19 mouse cellular contexts compared by ENCODE assay signal in the genomic region with DNA sequence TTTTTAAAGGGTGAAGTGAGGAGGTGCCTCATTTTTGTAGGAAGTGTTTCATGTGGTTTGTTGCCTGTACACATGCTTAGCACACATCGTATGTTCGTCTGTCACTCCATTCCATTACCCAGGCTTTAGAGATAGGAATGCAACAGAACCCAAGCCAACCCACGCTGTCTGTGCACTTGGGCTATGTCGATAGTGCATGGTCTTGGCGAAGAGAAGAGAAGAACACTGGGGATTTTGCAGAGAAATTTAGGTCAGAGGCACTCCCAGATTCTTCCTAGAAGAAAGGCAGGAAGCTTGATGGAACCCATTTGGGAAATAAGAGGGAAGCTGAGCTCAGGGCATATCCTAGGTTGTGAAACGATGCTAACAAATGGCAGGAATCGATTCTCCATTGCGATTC.
"Had no signal": no experiment of that assay in that cellular context is flagged by ENCODE, and none has a peak within 500 bp of the region (broad histone marks: within the 10 kb centered on the region; RNA-seq: fewer than 3 reads in every experiment).

No protein-coding gene starts in this region.

- H3K9ac ChIP-seq: limb, embryonic 12.5 days; limb, embryonic 15.5 days; liver, embryonic 14.5 days; liver, postnatal 0 days; lung, embryonic 14.5 days; midbrain, embryonic 12.5 days; midbrain, embryonic 15.5 days; neural tube, embryonic 12.5 days; neural tube, embryonic 15.5 days had no signal

- H3K4me3 ChIP-seq: limb, embryonic 12.5 days; limb, embryonic 15.5 days; midbrain, embryonic 12.5 days; midbrain, embryonic 15.5 days; neural tube, embryonic 12.5 days; neural tube, embryonic 15.5 days had no signal

- ATAC-seq: liver, postnatal 0 days; lung, postnatal 0 days; midbrain, embryonic 15.5 days had no signal

- H3K4me1 ChIP-seq: limb, embryonic 12.5 days; limb, embryonic 15.5 days; midbrain, embryonic 12.5 days; midbrain, embryonic 15.5 days; neural tube, embryonic 12.5 days; neural tube, embryonic 15.5 days had no signal

- H3K4me2 ChIP-seq: limb, embryonic 12.5 days; limb, embryonic 15.5 days; liver, embryonic 11.5 days; lung, embryonic 14.5 days; midbrain, embryonic 12.5 days; midbrain, embryonic 15.5 days; neural tube, embryonic 12.5 days; neural tube, embryonic 15.5 days had no signal

- H3K27me3 ChIP-seq: limb, embryonic 12.5 days; limb, embryonic 15.5 days; midbrain, embryonic 12.5 days; midbrain, embryonic 15.5 days; neural tube, embryonic 12.5 days; neural tube, embryonic 15.5 days had no signal

- DNase-seq: kidney, postnatal 14 days; kidney, postnatal 4 days; left cerebral cortex, postnatal 4 days; liver, postnatal 0 days; lung, embryonic 14.5 days; retina, postnatal 1 day; right cerebral cortex, postnatal 25 days; thymus, adult 18-20 months; thymus, postnatal 36 days had no signal

- H3K27ac ChIP-seq: limb, embryonic 12.5 days; limb, embryonic 15.5 days; liver, embryonic 14.5 days; macrophage; midbrain, embryonic 12.5 days; midbrain, embryonic 15.5 days; neural tube, embryonic 12.5 days; neural tube, embryonic 15.5 days had no signal

- H3K9me3 ChIP-seq: limb, embryonic 12.5 days; limb, embryonic 15.5 days; midbrain, embryonic 12.5 days; midbrain, embryonic 15.5 days; neural tube, embryonic 12.5 days; neural tube, embryonic 15.5 days had no signal

- H3K36me3 ChIP-seq: limb, embryonic 12.5 days; limb, embryonic 15.5 days; midbrain, embryonic 12.5 days; midbrain, embryonic 15.5 days; neural tube, embryonic 12.5 days; neural tube, embryonic 15.5 days had no signal
